Mouse (Mus musculus) small intestine, adult 2 months (tissue): ENCODE results near the gene Umad1. TPM values are rescaled to one million over a fixed set of nuclear protein-coding genes. Genes with fewer than 3 reads are reported as not detected.

Source experiments
- H3K27ac ChIP-seq: fragments of 200-500 bp; 2 replicates; pipeline ENCODE4 v1.5.1; 2012; ENCODE audit warnings: low read depth, low read length, control low read depth, inconsistent platforms; ENCODE audit not compliant: insufficient read depth
- H3K27me3 ChIP-seq: fragments of 200-500 bp; 2 replicates; pipeline ENCODE4 v1.6.1; 2012; ENCODE audit warnings: mild to moderate bottlenecking, moderate library complexity, low read length, inconsistent platforms; ENCODE audit not compliant: control insufficient read depth, insufficient read depth
- H3K36me3 ChIP-seq: fragments of 200-500 bp; 2 replicates; pipeline ENCODE4 v1.6.1; 2012; ENCODE audit warnings: mild to moderate bottlenecking, low read length, control low read depth, inconsistent platforms; ENCODE audit not compliant: control insufficient read depth, insufficient read depth
- H3K4me1 ChIP-seq: fragments of 200-500 bp; 2 replicates; pipeline ENCODE4 v1.6.1; 2012; ENCODE audit warnings: low read length, inconsistent platforms, mixed read lengths; ENCODE audit not compliant: control insufficient read depth, insufficient read depth, insufficient read length
- H3K4me3 ChIP-seq: fragments of 200-500 bp; 2 replicates; pipeline ENCODE4 v1.5.1; 2012; ENCODE audit warnings: low read depth, mild to moderate bottlenecking, control low read depth, inconsistent platforms, low read length, moderate library complexity
- CTCF ChIP-seq: fragments of 200-500 bp; IDR thresholded peaks from 2 replicates; pipeline ENCODE4 v1.5.1; 2012; ENCODE audit warnings: low read depth, mild to moderate bottlenecking, control low read depth, inconsistent platforms, low read length, moderate library complexity, mixed read lengths; ENCODE audit not compliant: insufficient replicate concordance, insufficient read length; ENCODE audit errors: extremely low read depth
- POLR2A ChIP-seq: fragments of 200-500 bp; IDR thresholded peaks from 2 replicates; pipeline ENCODE4 v1.6.1; 2012; ENCODE audit warnings: low read depth, mild to moderate bottlenecking, control low read depth, inconsistent platforms, low read length, moderate library complexity
- WGBS: fragments of 180-500 bp; shearing (Covaris S2); methylation state at CpG from one replicate; pipeline ENCODE4 v1.1.7; 2018; 5-methylcytosine and 5-hydroxymethylcytosine counted together
- polyA plus RNA-seq: library from polyadenylated mRNA; depleted of rRNA; stranded (reverse); fragments of >200 nt; gene quantifications from 2 replicates; pipeline ENCODE4 v1.2.3, GENCODE M21; 2012

The Umad1 gene
- polyA plus RNA-seq, 1 experiment = 9.0 TPM

GRCm38 (mm10) chr6:8405844-8406243 lies 146.8 kb downstream of the Umad1 start:
- H3K4me1 ChIP-seq = no peaks in the 10 kb centered on the region; the same call in 1 of the 2 replicates
- no peak overlapping the region for H3K4me3 ChIP-seq
- TF ChIP-seq POLR2A = no peak
- no peaks in the 10 kb centered on the region for H3K27me3 ChIP-seq
- 47% methylated on average over 5 of the region's 5 CpGs for WGBS
- H3K27ac ChIP-seq = no peak overlapping the region
- peaks cover 5% of the 10 kb centered on the region for H3K36me3 ChIP-seq

GRCm38 (mm10) chr6:8408332-8408731 lies 149.2 kb downstream of the Umad1 start:
- no peaks in the 10 kb centered on the region; the same call in 1 of the 2 replicates for H3K4me1 ChIP-seq
- H3K4me3 ChIP-seq = no peak overlapping the region
- TF ChIP-seq POLR2A (no peak), CTCF (no peak)
- 76% methylated on average over 2 of the region's 2 CpGs for WGBS
- no peaks in the 10 kb centered on the region for H3K36me3 ChIP-seq
- no peaks in the 10 kb centered on the region for H3K27me3 ChIP-seq
- no peak overlapping the region for H3K27ac ChIP-seq

GRCm38 (mm10) chr6:8409865-8410264 lies 150.8 kb downstream of the Umad1 start:
- no peaks in the 10 kb centered on the region for H3K36me3 ChIP-seq
- WGBS = 90% methylated on average over 4 of the region's 4 CpGs
- no peak for TF ChIP-seq CTCF
- no peak for TF ChIP-seq POLR2A
- no peaks in the 10 kb centered on the region for H3K27me3 ChIP-seq
- H3K4me1 ChIP-seq = no peaks in the 10 kb centered on the region; the same call in 1 of the 2 replicates
- no peak overlapping the region for H3K27ac ChIP-seq
- no peak overlapping the region for H3K4me3 ChIP-seq

- no peaks in the 10 kb centered on the region for H3K27me3 ChIP-seq
- no peaks in the 10 kb centered on the region for H3K36me3 ChIP-seq
- H3K27ac ChIP-seq = no peak overlapping the region
- 77% methylated on average over 10 of the region's 10 CpGs for WGBS
- no peak overlapping the region for H3K4me3 ChIP-seq
- no peak for TF ChIP-seq POLR2A
- TF ChIP-seq CTCF = no peak
- no peaks in the 10 kb centered on the region for H3K4me1 ChIP-seq
Measured at GRCm38 (mm10) chr6:8412845-8413598, 153.9 kb downstream of the Umad1 start.

GRCm38 (mm10) chr6:8414020-8414419 lies 154.9 kb downstream of the Umad1 start:
- Histone ChIP-seq H3K4me3 (0 out of 2 replicates have a peak overlapping the region, but pooled peaks have one; percentile 5), H3K27me3 (no peaks in the 10 kb centered on the region), H3K36me3 (no peaks in the 10 kb centered on the region), H3K27ac (no peak overlapping the region), H3K4me1 (no peaks in the 10 kb centered on the region)
- WGBS = 60% methylated on average over 9 of the region's 9 CpGs
- TF ChIP-seq POLR2A (no peak), CTCF (no peak)

GRCm38 (mm10) chr6:8415823-8416222 lies 156.7 kb downstream of the Umad1 start:
- H3K27ac ChIP-seq = no peak overlapping the region
- no peaks in the 10 kb centered on the region for H3K4me1 ChIP-seq
- WGBS = 87% methylated on average over 5 of the region's 5 CpGs

GRCm38 (mm10) chr6:8416802-8417569 lies 157.9 kb downstream of the Umad1 start:
- no peak overlapping the region for H3K27ac ChIP-seq
- TF ChIP-seq CTCF = no peak
- no peak for TF ChIP-seq POLR2A
- WGBS = 60% methylated on average over 8 of the region's 8 CpGs

More at GRCm38 (mm10) chr6:8415823-8416222, 156.7 kb downstream of the Umad1 start:
- Histone ChIP-seq H3K4me3 (no peak overlapping the region), H3K27me3 (no peaks in the 10 kb centered on the region), H3K36me3 (no peaks in the 10 kb centered on the region)
- TF ChIP-seq CTCF (no peak), POLR2A (no peak)

More at GRCm38 (mm10) chr6:8416802-8417569, 157.9 kb downstream of the Umad1 start:
- Histone ChIP-seq H3K4me3 (no peak overlapping the region), H3K36me3 (no peaks in the 10 kb centered on the region), H3K4me1 (no peaks in the 10 kb centered on the region), H3K27me3 (no peaks in the 10 kb centered on the region)
